Mouse (Mus musculus) embryonic facial prominence, embryonic 11.5 days (tissue): ENCODE measurements at regions not wholly inside any gene's neighbourhood (a gene's known extent, or its start where the extent isn't known, plus 50 kb on each side); places are given as distances from the start of the nearest gene placed in this dataset.

Experiments
- ATAC-seq: fragments of 200-750 bp; cut with Nextera tagmentation; replicated peaks from 2 replicates; pipeline ENCODE4 v1.8.0; 2017; ENCODE audit warnings: low read depth; ENCODE audit not compliant: insufficient number of reproducible peaks, low FRiP score, low TSS enrichment
- DNase-seq: peaks from one replicate; pipeline ENCODE4 v3.0.0-alpha.2; 2015; ENCODE audit warnings: low spot score
- H3K27ac ChIP-seq: fragments of 300-500 bp; sonication (generic); replicated peaks from 2 replicates; pipeline ENCODE4 v1.5.1; 2014; ENCODE audit warnings: mild to moderate bottlenecking, low read depth, low read length, control low read depth
- H3K27me3 ChIP-seq: fragments of 300-500 bp; sonication (generic); 2 replicates; pipeline ENCODE4 v1.6.1; 2014; ENCODE audit warnings: mild to moderate bottlenecking, low read length, moderate library complexity, mixed read lengths; ENCODE audit not compliant: control insufficient read depth, insufficient read depth
- H3K36me3 ChIP-seq: fragments of 300-500 bp; sonication (generic); replicated peaks from 2 replicates; pipeline ENCODE4 v1.6.1; 2014; ENCODE audit warnings: low read depth, mild to moderate bottlenecking, low read length, moderate library complexity, mixed read lengths; ENCODE audit not compliant: control insufficient read depth, insufficient read depth
- H3K4me1 ChIP-seq: fragments of 300-500 bp; sonication (generic); 2 replicates; pipeline ENCODE4 v1.6.1; 2014; ENCODE audit warnings: low read length, mixed read lengths; ENCODE audit not compliant: control insufficient read depth, insufficient read depth
- H3K4me2 ChIP-seq: fragments of 300-500 bp; sonication (generic); 2 replicates; pipeline ENCODE4 v1.6.1; 2014; ENCODE audit warnings: low read depth, mild to moderate bottlenecking, control low read depth, low read length, moderate library complexity
- H3K4me3 ChIP-seq: fragments of 300-500 bp; sonication (generic); 2 replicates; pipeline ENCODE4 v1.5.1; 2014; ENCODE audit warnings: low read depth, low read length, control low read depth
- H3K9ac ChIP-seq: fragments of 300-500 bp; sonication (generic); replicated peaks from 2 replicates; pipeline ENCODE4 v1.6.1; 2014; ENCODE audit warnings: mild to moderate bottlenecking, control low read depth, low read length
- H3K9me3 ChIP-seq: fragments of 300-500 bp; sonication (generic); replicated peaks from 2 replicates; pipeline ENCODE4 v1.6.1; 2016; ENCODE audit warnings: mild to moderate bottlenecking, low read length, inconsistent platforms, mixed read lengths; ENCODE audit not compliant: control insufficient read depth
- WGBS: fragments of 180-500 bp; shearing (Covaris S2); extraction: QIAGEN DNeasy Blood & Tissue Kit; methylation state at CpG from one replicate; pipeline ENCODE4 v1.1.7; 2014; 5-methylcytosine and 5-hydroxymethylcytosine counted together

DNA sequence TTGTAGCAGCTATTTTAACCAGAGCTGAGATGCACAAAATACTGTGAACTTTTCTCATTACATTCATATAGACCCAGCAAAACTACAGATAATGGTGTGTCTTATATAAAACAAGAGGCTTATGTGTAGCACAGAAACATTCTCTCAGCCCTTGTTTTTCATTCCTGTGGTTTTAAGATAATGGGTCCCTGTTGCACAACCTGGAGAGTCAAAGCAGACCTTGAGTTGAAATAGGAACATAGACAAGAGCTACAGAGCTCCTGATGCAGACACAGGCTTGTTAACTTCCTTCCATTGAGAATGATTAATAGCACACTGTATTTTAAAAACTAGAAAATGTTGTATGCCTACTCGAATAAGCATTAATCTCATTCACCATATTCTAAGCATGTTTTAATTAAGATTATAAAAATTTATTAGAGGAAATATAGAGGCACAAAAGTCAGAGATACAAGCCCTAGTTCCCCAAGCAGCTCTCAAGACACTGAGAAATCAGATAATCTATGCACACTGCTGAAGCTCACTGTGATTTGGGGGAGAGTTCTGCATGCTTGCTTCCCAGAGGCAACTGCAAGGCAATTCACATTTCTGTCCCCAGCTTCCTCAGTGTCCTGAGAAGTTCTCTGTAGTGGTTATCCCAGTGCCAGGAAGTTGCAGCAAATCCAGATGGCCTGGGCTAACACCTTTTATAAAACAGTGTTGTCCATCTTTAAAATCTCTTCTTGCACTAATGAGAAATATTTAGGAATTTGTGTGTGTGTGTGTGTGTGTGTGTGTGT is 666.8 kb downstream of the Inhba start:
- Histone ChIP-seq H3K36me3 (no peaks in the 10 kb centered on the region), H3K27me3 (no peaks in the 10 kb centered on the region), H3K27ac (no peak overlapping the region), H3K4me1 (no peaks in the 10 kb centered on the region), H3K9me3 (no peaks in the 10 kb centered on the region), H3K4me2 (no peak overlapping the region), H3K4me3 (no peak overlapping the region), H3K9ac (no peak overlapping the region)
- ATAC-seq: no peak
- 69% methylated on average over 1 of the region's 1 CpGs for WGBS
- DNase-seq: no peak

DNA sequence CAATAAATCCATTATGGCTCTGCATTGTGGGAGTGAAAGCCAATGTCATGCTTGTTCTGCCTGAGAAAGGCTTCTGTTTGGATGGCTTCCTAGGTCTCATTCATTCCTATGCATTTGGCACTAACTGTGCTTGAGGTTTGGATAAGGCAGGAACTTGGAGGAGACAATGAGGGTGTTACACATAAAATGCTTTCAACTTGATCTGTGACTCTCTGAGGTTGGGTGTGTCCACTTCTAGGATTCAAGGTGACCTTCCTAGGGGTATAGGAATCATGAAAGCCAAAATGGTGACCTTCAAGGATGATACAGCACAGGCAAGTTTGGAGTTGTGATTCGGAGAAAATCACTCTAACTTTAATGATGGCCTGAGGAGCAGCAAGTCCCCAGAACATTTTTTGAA is 682.5 kb downstream of the Inhba start:
- Histone ChIP-seq H3K4me2 (no peak overlapping the region), H3K27me3 (no peaks in the 10 kb centered on the region), H3K4me1 (no peaks in the 10 kb centered on the region), H3K27ac (no peak overlapping the region), H3K36me3 (no peaks in the 10 kb centered on the region), H3K9me3 (no peaks in the 10 kb centered on the region), H3K9ac (no peak overlapping the region), H3K4me3 (no peak overlapping the region)
- DNase-seq: no peak
- 76% methylated on average over 1 of the region's 1 CpGs for WGBS
- no peak for ATAC-seq

DNA sequence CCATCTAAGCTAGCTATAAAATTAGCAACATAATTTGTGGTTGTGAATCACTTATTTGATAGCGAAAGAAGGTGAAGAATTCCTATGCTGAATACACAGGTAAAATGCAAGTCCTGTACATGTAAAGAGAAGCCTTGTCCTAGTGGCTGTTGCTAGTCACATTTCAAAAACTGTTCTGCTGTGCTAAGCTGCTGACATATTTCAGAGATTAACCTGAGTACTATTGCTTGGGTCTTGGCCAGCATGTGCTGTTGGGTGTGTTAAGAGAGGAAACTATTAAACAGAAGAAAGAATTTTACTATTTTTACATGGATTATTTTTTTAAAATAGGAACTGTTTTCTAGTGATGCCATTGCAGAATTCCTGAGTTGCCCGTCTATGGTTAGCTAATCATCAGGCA is 689.3 kb downstream of the Inhba start:
- H3K9ac ChIP-seq: no peak overlapping the region
- DNase-seq (no peak), ATAC-seq (no peak)
- no peaks in the 10 kb centered on the region for H3K36me3 ChIP-seq
- no peaks in the 10 kb centered on the region for H3K9me3 ChIP-seq
- H3K27me3 ChIP-seq: no peaks in the 10 kb centered on the region
- no peak overlapping the region for H3K4me2 ChIP-seq
- H3K27ac ChIP-seq: no peak overlapping the region
- 79% methylated on average over 2 of the region's 2 CpGs for WGBS
- no peak overlapping the region for H3K4me3 ChIP-seq
- no peaks in the 10 kb centered on the region for H3K4me1 ChIP-seq

DNA sequence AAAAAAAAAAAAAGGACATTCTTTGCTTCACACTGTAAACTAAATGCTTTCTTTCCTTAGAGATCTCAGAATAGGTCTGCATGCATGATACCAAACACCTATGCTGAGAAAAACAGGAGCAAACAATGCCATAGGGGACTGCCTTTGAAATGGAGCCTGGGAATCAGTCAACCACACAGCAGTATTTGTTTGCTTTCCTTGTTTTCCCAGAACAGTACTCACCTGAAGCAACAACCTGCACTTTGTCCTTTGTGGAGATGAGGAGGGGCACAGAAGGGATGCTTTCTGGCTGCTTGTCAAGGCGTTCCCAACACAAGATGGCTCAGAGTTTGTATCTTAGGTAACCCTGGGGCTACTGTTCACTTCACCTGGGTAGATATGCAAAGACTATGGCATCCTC is 690.5 kb downstream of the Inhba start:
- DNase-seq (no peak), ATAC-seq (no peak)
- H3K4me3 ChIP-seq: no peak overlapping the region
- WGBS: 76% methylated on average over 1 of the region's 1 CpGs
- no peak overlapping the region for H3K9ac ChIP-seq
- no peaks in the 10 kb centered on the region for H3K36me3 ChIP-seq
- no peaks in the 10 kb centered on the region for H3K27me3 ChIP-seq
- no peaks in the 10 kb centered on the region for H3K4me1 ChIP-seq
- H3K27ac ChIP-seq: no peak overlapping the region
- no peaks in the 10 kb centered on the region for H3K9me3 ChIP-seq
- no peak overlapping the region for H3K4me2 ChIP-seq

DNA sequence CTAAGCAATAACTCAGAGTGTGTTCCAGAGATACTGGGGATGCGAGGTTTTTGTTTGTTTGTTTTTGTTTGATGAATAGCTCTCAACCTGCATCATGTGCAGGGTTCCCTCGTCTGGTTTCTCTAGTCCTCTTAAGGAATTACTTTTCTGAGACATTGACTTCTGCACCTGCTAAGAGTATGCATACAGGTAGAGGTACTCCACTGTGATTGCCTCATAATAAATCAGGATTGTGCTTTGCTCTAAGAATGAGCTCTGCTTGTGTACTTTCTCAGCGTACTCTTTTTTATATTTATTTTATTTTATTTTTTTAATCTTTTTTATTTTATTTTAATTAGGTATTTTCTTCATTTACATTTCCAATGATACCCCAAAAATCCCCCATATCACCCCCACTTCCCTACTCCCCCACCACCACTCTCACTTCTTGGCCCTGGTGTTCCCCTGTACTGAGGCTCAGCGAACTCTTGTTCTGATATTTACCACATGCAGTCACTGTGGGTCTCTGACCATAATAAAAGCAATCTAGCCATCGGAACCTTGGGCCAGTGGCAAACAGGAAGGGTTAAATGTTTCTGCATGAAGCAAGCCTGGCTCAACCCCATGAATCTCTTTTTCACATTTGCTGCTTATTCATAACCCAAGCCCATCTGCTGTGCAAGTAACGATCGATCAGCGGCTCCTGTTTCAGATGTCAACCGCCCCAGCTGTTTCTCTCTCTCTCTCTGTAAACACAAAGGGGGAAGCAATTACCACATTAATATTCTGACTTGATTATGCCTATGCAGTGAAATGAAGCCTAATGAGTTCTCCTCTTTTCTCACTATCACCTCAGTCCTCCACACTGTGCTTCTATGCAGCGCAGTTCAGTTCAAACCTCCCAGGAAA is 693.8 kb downstream of the Inhba start:
- no peak for DNase-seq
- H3K36me3 ChIP-seq: no peaks in the 10 kb centered on the region
- no peak overlapping the region for H3K27ac ChIP-seq
- H3K9me3 ChIP-seq: no peaks in the 10 kb centered on the region
- H3K4me2 ChIP-seq: no peak overlapping the region
- no peaks in the 10 kb centered on the region for H3K4me1 ChIP-seq
- WGBS: 65% methylated on average over 10 of the region's 10 CpGs
- no peak overlapping the region for H3K9ac ChIP-seq
- ATAC-seq: peak; percentile 72; the same call in 1 of the 2 replicates
- no peak overlapping the region for H3K4me3 ChIP-seq
- no peaks in the 10 kb centered on the region for H3K27me3 ChIP-seq

DNA sequence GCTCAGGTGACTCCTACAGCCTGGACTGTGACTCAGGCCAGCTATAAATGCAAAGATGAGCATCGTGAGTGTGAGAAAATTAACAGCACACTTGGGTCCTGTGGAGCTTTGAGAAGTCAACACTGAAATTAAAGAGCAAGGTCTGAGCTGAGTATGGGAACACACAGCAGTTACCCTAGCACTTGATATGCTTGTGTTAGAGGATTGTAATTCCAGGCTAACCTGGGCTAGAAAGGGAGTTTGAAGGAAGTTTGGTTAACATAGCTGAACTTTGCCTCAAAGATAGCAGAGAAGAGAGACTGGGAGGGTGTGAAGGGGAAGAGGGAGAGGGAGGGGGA is 694.4 kb downstream of the Inhba start:
- Histone ChIP-seq H3K4me1 (no peaks in the 10 kb centered on the region), H3K27me3 (no peaks in the 10 kb centered on the region), H3K9me3 (no peaks in the 10 kb centered on the region), H3K36me3 (no peaks in the 10 kb centered on the region), H3K9ac (no peak overlapping the region), H3K4me3 (no peak overlapping the region), H3K27ac (no peak overlapping the region), H3K4me2 (no peak overlapping the region)
- WGBS: 48% methylated on average over 1 of the region's 1 CpGs
- no peak; the same call in 1 of the 2 replicates for ATAC-seq
- DNase-seq: no peak

DNA sequence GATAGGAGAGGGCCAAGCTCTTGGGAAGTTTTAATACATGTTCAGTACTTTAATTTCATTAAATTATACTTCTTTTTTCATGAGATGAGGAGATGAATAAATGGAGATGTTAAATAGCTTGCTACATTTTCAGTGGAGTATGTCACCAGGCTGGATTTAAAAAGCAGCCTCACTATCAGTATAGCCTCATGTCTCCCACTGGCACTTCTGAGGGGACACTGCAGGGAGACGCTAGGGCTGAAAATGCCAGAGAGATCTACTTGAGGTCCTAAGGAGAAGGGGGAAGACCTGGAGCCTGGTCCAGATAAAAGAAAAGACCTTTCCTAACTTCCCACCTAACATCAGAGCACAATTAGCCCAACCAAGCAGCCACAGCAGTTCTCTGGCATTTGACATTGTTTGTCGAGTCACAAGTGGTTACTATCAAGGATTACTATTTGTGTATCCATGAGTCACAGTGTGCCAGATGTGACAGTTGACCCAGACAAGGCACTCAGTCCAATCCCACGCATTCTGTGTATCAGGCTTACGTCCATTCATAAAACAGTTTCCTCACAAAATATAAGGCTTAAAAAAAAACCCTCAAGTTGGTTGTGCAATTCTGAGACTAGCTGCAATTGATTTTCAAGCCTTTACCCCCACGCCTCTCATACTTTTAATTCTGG is 703.8 kb downstream of the Inhba start:
- H3K9me3 ChIP-seq: no peaks in the 10 kb centered on the region
- ATAC-seq (no peak), DNase-seq (no peak)
- H3K4me1 ChIP-seq: no peaks in the 10 kb centered on the region
- H3K4me3 ChIP-seq: no peak overlapping the region
- 59% methylated on average over 5 of the region's 5 CpGs for WGBS
- no peaks in the 10 kb centered on the region for H3K27me3 ChIP-seq
- no peak overlapping the region for H3K9ac ChIP-seq
- H3K4me2 ChIP-seq: no peak overlapping the region
- H3K36me3 ChIP-seq: no peaks in the 10 kb centered on the region
- no peak overlapping the region for H3K27ac ChIP-seq

DNA sequence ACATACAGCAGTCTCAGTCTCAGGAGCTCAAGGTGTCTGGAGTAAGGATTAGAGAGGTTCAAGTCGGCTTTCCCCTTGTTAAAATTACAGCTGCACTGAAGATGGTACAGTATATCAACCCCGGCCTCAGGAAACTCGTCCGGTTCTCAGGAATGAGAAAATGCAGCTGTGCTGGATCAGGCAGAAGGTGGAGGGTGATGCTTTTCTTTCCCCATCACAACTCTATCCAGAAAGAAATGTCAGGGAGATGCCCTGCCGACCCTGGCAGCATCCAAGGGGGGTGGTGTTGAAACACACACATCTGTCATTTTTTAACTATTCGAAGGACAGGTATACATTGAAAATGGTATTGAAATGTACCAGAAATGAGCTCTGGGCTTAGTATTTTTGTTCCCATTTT is 704.7 kb downstream of the Inhba start:
- no peak for ATAC-seq
- Histone ChIP-seq H3K4me3 (no peak overlapping the region), H3K36me3 (no peaks in the 10 kb centered on the region), H3K27ac (no peak overlapping the region; the same call in 1 of the 2 replicates), H3K9me3 (no peaks in the 10 kb centered on the region), H3K4me1 (no peaks in the 10 kb centered on the region), H3K27me3 (no peaks in the 10 kb centered on the region), H3K9ac (no peak overlapping the region), H3K4me2 (no peak overlapping the region)
- DNase-seq: no peak
- WGBS: 37% methylated on average over 6 of the region's 6 CpGs
